Mouse (Mus musculus) kidney, adult 18-20 months (tissue): ENCODE measurements at regions not wholly inside any gene's neighbourhood (a gene's known extent, or its start where the extent isn't known, plus 50 kb on each side); places are given as distances from the start of the nearest gene placed in this dataset.

Experiments used
- DNase-seq: peaks from one replicate; pipeline ENCODE4 v3.0.0; 2021

GRCm38 (mm10) chr10:117540112-117540594 lies 89.1 kb upstream of the Cpm start:
- no peak for DNase-seq

DNA sequence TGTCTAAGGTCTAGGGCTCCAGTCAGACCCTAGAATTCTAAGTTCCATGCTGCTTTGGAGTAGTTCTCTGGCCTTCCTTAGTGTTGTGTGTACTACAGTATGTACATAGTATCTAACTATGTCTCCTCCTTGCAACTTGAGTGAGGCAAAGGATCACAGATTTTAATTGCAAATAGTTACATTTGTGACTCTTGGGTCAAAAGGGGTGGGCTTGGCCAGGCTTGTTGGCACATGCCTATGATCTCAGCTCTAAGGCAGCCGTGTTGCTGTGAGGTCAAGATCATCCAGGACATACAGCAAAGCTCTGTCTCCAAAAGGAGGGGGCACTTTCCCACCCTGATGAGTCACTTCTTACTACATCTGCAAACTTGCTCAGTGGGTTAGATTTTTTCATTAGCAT lies 89.8 kb upstream of the Cpm start:
- DNase-seq, result no peak

- no peak for DNase-seq
These were observed 90.6 kb upstream of the Cpm start for GRCm38 (mm10) chr10:117538725-117539124.

- no peak for DNase-seq
These were observed 92.3 kb upstream of the Cpm start for GRCm38 (mm10) chr10:117536769-117537599.

DNA sequence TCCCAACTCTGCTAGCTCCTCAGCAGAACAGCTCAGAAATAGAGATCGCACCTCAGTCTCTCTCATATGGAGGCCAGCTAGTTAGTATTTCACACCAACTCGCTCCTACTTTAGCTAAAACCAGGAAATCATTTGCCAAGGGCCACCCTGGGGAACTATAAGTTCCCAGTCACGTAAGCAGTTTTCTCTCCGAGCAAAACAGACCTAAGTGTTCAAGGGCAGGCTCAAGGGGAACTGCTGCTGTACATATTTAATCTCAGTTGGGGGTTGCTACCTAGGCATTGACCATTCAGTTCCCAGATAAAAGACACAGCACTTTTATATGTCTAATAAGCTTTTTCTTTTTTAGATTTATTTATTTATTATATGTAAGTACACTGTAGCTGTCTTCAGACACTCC lies 93.5 kb upstream of the Cpm start:
- no peak for DNase-seq

GRCm38 (mm10) chr10:117534992-117535719 lies 94.1 kb upstream of the Cpm start:
- DNase-seq, result no peak

DNA sequence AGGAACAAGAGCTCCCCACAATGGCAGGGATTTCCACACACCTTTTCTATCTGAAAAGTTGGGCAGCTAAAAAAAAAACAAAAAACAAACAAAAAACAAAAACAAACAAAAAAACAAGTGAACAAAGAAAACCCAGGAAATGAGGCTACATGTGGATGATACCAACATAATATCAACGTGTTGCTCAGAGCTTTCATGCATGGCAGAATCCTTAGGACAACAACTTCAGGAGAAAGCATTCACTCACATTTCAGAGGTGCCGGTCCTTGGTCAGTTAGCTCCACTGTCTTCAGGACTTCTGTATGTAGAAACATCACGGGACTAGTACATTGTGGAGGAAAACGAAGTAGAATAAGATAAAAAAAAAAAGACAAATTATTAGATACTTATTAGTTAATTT lies 94.8 kb upstream of the Cpm start:
- no peak for DNase-seq

GRCm38 (mm10) chr10:117533541-117534386 lies 95.5 kb upstream of the Cpm start:
- no peak for DNase-seq

DNA sequence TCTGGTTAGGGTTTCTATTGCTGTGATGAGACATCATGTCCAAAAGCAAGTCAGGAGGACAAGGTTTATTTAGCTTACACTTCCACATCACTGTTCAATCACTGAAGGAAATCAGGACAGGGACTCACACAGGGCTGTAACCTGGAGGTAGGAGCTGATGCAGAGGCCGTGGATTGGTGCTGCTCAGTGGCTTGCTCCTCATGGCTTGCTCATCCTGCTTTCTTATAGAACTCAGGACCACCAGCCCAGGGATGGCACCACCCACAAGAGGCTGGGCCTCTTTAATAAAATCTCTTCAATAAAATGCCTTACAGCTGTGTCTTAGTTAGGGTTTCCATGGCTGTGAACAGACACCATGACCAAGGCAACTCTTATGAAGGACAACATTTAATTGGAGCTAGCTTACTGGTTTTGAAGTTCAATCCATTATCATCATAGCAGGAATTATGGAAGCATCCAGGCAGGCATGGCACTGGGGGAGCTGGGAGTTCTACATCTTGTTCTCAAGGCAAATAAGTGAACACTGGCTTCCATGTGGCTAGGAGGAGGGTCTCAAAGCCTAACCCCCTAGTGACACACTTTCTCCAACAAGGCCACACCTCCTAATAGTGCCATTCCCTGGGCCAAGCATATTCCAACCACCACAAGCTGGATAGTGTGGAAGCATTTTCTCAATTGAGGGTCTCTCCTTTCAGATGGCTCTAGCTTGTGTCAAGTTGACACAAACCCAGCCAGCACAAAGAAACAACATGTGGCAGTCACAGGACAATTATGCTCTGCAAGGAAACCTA lies 96.4 kb upstream of the Cpm start:
- DNase-seq, result no peak

- peak; percentile 4 for DNase-seq
These were observed 97.2 kb upstream of the Cpm start for GRCm38 (mm10) chr10:117531798-117532747.

- DNase-seq, result no peak
These were observed 98.3 kb upstream of the Cpm start for GRCm38 (mm10) chr10:117530859-117531602.

GRCm38 (mm10) chr10:117530007-117530858 lies 99.1 kb upstream of the Cpm start:
- DNase-seq, result no peak

- DNase-seq, result no peak
These were observed 99.9 kb upstream of the Cpm start for GRCm38 (mm10) chr10:117529269-117530006.

DNA sequence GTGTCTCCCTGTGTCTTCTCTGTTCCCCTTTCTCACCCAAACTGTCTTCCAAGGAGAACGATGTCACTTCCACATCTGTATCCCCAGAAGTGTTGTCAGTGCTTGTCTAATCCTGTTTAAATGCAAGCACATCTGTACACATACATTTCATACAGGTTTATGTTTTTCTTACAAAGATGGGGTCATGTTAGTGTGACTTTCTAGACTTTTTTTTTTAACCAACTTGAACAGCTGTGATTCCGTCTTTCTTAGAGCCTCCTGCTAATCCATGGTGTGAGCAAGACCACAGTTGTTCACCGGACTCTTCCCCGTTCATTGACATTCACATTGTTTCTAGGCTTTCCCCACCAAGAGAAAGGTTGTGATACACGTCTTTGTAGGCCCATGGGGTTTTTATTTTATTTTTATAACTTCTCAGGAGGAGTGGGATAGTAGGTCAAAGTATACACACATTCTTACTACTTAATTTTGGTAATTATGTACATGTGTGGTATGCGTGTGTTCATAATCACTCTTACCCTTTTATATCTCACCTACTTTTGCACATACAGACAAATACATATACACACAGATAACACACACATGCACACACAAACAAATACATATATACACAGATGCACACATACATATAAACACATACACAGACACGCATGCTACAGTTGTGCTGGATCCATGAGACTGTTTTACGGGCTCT lies 100.6 kb upstream of the Cpm start:
- DNase-seq, result no peak

DNA sequence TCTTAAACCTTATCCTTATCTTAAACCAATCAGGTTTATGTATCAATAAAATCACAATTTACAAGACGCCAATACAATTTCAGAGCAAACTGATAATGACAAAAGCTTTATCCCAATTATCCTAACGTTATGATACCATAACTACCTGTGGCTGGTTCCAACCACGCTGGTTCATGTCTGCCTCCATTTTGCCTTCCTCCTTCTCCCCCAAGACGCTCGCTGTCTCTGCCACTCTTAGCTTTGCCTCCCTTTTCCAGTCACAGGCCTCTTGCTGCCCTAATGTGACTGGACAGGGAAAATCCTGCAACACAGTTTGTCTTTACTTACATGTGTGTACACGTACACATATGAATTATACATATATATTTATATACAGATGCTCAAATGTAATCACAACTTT lies 101.3 kb upstream of the Cpm start:
- DNase-seq, result no peak

- no peak for DNase-seq
These were observed 102.1 kb upstream of the Cpm start for GRCm38 (mm10) chr10:117527243-117527642.

- no peak for DNase-seq
These were observed 102.5 kb upstream of the Cpm start for GRCm38 (mm10) chr10:117526834-117527188.
